Mouse (Mus musculus): Measurements from ENCODE around the gene Ddx59.

DNA sequence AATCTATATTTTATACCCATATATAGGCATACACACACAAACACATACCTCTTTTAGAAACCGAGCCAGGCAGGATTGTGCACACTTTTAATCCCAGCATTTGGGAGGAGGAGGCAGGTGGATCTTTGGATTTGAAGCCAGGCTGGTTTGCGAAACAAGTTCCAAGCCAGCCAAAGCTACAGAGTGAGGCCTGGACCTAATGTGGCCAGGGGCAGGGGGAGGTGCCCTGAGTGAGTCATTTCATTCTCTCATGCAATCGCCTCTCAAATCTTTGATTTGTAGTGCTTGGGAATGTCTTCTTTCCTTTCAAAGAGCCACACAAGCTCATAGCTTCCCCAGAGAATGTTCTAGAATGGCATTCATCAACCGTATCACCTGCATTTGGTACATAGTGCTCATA lies 54.3 kb downstream of the Ddx59 start:
- TF ChIP-seq CTCF (IDR thresholded peaks at IDR 0.05; ENCODE audit: low read depth) (no peak), EP300 (IDR thresholded peaks at IDR 0.05; ENCODE audit: low read depth) (no peak)
